Mouse (Mus musculus): ENCODE measurements around the gene Dab1.

The Dab1 gene

DNA sequence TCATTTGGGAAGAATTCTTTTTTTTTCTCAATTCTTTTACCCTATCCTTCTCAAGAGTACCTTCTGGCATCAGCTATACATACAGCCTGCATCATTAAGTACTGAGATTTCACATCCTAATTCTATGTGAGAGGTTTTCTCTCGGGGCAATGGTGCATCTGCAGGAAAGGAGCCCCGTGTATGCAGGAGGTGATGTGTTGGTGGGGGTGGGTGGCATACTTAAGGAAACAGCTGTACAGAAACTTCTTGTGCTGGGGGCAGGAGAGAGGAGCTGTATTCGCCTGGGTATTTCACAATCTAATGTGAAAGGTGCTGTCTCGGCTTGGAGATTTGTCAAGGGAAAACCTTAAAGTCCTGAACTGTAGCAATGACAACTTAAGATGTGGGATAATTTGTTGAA is 392.5 kb downstream of the Dab1 start:
- no peak for DNase-seq

DNA sequence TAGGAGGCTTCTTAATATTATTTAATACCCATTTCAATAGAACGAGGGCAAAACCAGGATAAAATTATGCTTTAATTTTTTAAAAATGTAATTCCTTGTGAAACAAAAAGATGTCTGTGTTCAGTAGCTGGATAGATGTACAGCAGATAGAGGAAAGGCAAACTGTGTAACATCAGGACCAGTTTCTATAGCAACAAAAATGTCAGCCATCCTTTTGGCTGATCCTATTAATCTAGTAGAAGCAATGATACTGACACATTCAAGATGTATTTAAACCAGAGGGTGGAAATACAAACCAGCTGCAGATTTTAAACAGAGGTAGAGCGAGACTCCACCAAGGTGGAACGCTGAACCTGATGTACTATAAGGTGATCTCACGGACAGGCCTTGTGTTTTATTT is 393.0 kb downstream of the Dab1 start:
- no peak for DNase-seq

DNA sequence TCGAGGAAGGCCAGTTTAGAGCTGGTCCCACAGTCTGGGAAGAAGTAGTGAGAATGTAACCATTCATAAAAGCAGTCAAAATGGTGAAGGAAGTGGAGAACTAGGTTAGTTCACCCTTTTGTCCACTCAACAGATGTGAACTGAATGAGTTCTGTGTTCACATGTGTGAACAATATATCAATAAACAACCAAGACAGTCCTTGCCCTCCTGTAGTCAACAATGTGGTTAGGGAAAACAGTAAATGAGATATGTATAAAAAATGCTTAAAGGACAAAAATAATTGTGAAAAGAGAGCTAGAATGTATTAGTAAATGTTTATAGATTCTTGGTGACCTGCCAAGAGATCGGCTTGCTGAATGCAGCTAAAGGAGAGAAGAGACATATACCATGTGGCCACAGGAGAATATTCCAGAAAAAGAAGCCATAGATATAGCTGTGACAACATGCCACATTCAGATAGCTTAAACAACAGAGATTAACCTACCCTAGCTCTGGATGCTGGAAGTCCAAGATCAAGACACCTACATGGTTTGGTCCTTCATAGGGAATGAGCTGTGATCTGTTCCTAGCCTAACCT is 406.0 kb downstream of the Dab1 start:
- DNase-seq, result no peak

DNA sequence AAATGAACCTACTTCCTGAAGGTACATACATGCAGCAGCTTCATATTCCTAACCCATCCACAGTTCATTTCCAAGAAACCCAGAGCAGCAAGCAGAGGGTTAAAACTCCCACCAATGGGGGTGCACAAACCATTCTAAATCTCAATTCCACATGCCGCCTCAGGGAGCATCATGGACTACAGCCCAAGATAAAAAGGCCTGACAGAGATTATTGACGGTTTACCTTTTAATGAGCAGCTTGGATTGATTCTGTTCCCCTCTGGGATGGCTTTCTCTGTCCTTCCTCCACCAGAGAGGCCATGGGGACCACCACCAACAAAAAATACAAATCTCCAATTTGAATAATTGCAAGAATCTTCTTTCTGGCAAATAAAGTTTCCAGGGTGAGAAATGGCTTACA is 407.7 kb downstream of the Dab1 start:
- DNase-seq, result no peak

DNA sequence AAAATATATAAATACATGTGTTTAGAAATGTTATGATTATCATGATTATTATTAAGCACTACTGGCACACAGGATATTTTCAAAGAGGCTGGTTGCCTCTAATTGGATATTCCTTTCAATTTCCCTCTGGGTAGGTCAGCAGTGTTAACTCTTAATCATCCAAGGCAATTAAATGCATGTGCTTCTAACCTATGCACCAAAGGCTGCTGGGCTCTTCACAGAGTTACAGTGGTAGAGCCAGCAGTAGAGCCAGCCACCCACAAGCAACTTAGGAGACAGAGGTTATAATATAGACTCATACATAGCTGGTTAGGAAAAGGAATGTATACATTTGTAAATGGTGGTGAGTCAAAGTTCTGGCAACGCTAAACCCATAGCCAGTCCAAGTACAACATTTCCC is 408.1 kb downstream of the Dab1 start:
- DNase-seq, result no peak

DNA sequence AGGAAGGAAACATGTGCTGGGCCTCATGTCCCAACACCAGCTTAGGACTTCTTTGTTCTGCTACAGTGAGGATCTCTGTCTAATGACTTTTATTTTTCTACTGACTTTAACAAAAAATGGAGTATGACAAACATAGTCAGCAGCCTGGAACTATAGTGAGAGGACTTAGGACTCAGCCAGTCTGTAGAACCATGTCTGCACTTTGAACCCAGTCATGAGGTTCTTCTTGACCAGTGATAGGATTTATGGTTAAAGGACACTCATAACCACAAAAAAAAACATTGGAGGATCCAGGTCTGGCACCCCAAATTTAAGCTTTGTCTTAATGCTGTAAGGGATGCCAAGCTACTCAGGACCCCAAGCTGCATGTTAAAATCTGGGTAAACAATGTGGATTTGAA is 416.9 kb downstream of the Dab1 start:
- DNase-seq, result no peak

DNA sequence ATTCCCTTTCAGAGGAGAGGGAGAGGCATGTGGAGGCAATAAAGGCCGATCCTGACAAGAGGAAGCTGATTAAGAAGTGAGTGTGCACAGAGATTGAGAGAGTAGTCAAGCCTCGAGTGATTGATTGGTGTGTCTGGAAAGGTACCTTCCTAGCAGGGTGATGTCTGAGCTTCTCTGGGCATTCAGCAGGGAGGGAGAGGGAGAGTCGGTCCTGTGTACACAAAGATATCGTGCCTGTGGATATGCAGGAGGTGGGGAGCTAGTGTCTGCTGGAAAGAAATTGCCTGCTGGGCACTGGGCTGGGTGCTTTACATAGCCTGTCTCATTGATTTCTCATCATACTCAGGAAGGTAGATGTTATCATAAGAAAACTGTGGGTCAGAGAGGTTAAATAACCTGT is 420.4 kb downstream of the Dab1 start:
- DNase-seq, result no peak

DNA sequence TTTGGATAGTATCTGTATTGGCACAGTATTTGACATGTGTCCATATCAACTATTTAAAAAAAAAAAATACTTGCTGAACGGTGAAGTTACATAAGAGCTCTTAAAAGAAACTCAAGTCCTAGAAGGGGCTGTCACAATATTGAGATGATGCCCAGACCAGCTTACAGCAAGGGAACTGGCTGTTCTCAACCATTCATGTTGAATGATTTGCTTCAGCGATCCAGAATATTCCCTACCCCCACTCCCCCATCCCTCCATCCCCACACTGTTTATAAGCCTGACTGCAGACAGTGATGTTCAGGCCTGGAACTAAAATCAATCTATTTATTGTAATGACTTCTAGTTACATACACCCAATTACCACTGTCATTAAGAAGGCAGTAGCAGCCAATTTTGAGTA is 424.3 kb downstream of the Dab1 start:
- no peak for DNase-seq

DNA sequence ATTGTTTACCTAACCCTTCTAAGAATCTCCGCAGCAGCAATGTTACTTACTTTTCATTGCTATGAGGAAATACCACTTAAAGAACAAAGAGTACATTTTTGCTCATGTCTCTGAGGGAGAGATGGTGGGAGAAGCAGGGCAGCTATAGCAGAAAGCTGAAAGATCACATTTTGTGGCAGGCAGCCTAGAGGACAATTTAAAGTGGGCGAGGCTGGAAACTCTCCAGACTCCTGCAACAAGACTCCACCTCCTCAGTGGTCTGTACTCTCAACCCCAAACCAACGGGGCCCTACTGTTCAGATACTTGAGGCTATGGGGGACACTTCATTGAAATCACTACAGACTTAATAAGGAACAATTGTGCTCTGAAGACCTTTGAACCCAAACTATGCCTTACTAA is 425.5 kb downstream of the Dab1 start:
- peak in 1 of 2 experiments; percentile 3 for DNase-seq

DNA sequence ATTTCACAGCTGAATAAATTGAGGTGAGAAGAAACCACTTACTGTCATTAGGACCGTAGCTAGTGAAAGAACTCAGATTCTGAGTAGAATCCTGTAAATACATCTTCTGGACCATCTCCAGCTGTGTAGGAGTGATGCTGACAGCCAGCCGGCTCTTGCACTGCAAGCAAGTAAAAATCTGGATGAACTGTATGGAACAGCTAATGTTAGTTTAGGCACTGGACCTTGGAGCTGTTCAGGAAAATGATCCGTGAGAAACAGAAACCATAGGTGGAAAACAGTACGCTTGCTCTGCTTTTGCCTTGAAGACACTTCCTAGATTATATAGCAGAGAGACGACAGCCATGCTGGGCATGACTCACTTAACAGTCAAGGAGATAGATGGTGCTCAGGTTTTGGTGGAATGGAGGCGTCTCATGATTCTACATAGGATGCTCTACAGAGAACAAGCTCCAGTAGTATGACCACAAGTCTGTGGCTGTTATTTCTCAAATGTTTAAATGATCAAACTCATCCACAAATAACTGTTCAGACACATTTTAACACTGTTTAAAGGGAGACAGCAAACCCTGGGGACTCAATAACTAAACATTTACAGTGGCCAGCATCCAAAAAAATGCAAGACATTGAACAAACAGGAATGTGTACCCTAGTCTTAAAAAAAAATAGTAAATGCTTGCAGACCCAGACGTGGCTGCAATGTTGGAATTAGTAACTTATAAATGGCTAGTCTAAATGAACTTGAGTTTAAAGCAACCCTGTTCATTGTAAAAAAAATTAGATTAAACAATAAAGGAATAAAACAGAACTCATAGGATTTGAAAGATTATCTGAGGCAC is 429.0 kb downstream of the Dab1 start:
- DNase-seq, result no peak

DNA sequence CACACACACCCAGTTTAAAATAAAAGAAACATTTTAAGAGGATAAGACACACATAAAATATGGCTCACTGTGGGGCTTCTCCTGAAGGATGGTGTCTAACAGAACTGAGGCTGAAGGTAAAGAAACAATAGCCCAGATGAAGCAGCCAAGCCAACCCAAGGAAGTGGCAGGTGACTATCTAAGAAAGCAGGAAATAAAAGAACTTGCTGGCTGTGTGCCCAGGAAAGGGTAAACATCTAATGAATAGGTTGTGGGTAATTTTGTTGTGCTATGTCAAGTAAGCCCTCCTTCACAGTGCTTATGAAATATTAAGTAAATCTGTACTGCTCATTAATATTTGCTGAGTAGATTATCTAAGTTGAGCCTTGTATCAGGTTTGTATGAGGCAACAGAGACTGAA is 438.0 kb downstream of the Dab1 start:
- DNase-seq, result no peak

DNA sequence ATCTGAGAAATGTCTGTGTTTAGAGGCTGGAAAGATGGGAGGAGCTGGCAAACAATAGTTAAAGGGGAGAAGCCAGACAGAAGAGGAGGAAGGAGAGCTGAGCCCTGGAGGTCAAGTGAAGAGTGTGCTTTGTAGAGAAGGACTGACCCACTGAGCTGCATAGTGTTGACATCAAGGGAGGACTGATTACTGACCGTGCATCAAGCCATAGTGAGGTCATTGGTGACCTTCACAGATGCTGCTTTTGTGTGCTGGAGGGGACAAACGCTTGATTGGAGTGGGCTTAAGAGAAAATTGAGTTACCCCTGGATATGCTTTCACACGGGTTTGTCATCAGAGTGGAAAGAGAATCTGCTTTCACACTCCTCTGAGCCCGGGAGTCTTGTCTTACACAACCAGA is 440.4 kb downstream of the Dab1 start:
- DNase-seq, result no peak

DNA sequence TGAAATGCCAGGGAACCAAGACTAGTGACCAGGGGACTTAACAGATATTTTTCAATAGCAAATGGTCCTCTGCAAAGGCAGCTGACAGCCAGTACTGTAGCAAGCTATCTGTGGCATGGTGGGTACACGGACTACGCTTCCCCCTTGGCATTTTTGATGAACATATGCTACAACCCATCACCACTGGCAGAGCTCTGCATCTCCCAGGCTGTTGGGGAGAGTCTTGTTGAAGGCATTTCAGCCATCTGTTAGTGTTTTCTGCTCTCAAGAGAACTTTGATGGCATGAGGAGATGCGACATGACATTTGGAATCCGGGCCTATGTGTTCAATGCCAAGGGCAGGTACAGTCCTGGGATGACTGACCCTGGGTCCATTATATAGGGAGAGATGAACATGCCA is 443.2 kb downstream of the Dab1 start:
- no peak for DNase-seq

DNA sequence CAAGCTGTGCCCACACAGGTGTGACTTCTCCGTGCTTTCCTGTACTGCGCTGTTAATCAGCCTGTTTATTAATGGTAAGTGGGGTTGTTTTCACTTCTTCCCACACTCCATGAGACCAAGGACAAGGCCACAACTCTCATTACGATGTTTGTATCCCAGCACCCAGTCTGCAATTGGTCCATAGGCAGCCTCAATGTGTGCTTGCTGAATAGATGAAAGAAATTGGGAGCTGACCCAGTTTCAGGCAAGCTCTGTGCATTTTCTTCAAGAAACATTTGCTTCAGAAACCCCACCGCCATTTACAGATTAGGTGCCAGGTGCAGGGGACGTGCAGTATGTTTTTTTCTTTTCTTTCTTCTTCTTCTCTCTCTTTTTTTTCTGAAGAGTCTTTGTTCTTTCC is 447.7 kb downstream of the Dab1 start:
- no peak for DNase-seq

DNA sequence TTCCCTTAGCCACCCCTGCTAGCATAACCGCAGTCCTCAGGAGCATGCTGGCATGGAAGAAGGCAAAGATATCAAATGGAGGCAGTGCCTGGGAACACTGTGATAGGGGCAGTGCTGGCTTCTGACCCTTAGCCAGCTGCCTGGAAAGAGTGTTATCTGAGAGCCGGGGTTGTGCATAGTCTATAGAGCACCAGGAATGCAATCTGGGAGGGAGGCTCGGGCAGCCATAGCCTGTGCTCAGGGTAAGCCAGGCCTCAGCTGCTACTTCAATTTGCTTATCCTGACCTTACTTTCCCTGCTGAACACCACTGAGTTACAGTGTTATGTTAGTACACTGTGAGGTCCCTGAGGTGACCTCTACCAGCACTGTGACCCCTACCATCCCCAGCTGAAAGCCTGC is 448.6 kb downstream of the Dab1 start:
- no peak for DNase-seq

DNA sequence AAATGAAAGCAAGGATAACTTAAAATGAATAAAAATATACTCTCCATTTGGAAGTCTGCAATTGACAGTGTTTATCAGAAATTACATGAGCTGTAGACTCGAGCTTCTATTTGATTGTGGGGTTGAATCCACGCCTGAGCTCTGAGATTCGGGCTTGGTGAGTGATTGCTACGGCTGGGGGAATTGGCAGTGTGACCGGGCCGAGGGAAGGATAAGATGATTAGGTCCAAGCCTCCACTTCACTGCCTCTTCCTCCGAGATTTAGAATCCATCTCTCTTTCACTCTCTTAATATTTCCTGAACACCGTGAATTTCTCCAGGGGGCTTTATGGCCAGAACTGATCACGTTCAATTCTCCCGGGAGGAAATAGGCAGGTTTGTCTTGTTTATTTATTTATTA is 452.1 kb downstream of the Dab1 start:
- DNase-seq, result no peak

DNA sequence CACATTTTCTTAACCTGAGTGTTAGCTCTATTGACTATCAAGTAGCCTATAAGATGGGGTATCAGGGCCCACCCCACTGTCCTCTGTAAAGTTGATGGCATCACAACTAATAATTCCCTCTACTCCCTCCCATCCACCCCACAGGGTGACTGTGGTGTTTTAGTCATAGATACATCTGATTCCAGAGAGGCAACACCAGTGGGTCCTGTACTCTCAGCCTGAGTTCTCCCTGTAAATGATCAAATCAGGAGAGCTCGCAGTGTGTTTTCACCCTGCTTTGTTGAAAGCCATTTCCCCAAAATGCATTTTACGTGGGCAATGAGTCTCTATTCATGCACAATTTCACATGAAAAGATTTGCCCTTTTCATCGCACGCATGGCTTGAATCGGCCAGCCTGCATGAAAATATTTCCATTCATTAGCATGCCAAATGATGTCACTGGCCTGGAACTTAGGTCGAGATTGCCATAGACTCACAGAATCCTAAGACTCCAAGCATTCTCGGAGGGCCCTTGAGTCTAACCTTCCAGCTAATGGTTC is 454.8 kb downstream of the Dab1 start:
- no peak for DNase-seq

DNA sequence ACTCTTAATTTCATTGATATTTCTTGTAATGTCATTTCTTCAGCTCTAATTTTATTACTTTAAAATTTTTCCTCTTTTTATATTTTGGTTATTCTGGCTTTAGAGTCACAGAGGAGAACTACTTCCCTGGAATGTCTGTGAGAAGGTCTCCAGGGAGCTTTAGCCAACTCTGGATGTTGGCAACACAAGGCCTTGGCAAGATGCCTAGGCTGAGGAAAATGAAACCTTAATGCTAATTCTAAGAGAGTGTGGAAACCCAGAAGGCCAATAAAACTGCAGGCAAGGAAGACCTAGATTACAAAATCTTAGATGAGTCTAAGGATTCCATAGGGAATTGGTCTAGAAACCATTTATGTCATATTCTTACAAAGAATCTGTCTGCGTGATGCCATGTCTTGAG is 458.6 kb downstream of the Dab1 start:
- peak; percentile 24 to 32 for DNase-seq

DNA sequence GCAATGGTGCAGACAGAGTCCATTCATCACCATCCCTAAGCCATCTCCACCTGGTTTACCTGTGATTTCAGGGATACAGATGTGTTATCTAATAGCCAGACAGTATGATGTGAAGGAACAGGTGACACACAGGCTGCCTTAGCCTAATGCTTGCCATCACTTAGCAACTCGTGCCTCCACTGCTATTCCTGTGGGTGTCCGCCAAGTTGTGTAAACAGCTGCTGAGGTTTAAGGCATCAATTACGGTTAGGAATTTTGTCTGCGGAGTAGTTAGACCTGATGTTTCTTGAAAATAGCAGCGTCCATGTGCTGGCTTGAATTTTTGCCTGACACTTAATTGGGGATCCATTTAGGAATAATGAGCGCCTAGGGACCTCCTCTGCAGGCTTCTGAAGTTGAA is 487.1 kb downstream of the Dab1 start:
- no peak for DNase-seq

DNA sequence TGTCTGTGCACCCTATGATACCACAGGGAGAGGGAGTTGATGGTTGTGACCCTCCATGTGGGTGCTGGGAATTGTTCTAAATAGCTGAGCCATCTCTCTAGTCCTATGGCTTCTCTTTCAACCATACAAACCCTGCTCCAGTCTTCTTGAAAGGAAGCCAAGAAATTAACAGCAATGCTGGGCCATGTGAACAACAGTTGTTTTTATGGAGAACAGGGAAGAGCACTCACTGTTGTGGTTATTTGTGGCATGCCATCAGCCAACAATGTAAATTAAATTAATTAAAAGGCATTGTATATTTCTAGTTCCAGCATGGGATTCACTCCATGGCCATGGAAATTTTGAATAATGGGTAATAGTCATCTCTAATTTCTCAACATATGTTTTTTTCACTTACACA is 492.5 kb downstream of the Dab1 start:
- DNase-seq, result no peak

DNA sequence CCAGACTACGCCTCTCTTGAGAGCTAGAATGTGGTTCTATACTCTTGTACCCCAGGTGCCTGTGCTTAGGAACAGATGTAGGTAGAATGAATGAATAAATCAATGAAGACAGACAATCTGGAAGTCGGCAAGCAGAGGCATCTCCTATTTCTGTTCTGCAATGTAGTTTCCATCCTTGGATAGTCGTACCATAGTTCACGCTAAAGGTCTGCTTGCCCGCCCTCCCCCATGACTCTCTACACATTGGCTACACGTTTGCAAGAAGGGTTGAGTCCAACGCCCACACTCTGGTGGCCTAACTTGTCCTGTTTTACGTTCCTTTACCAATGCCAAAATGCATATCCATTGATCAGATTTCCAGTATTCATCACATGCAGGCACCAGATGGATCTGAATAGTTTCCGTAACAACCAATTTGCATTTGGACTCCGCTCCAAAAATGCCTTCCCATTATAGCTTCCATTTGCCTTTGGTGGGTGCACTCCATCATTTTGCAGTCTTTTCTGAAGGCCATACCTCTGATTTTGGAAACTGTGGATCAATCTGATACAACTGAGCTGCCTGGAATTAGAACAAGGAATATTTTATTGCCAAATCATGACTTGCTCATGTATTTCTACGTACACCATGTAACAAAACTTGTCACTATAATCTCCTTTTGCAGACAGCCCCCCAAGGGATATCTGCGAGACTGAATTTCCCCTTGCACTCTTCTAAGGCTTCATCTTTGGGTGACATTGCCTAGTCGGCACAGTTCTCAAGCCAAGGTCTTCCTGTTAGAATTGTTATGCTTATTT is 494.2 kb downstream of the Dab1 start:
- no peak for DNase-seq

DNA sequence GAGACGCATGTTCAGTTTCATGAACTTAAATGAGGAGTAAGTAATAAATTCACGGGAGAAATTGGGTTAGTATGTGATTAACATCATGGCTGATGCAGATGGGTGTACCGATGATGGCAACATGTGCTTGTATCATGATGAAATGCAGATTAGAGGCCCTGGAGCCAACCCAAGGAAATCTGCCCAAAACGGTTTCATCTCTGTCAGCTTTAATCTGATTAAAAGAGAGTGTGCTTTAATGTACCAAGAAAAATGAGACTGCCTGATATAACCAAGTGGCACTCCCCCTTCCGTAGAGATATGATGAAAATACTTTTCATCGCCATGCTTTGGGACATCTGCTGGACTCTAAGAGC is 494.8 kb downstream of the Dab1 start:
- no peak for DNase-seq

DNA sequence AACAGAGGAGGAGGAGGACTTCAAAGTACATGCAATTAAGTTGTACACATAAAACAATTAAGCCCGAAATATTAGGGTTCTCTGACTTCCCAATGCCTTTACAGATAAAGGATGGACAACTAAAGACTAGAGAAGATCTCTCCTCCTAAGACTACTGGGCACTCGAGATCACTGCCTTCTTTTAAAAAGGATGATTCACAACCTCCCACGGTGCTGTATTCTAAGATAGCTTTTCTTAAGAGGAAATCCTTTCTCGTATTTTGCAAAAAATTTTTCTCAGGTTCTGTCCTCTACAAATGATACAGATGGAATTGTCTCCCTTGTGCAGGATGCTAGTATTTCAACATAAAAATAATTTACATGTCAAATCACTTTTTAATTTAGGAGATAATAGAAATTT is 500.9 kb downstream of the Dab1 start:
- DNase-seq, result no peak

DNA sequence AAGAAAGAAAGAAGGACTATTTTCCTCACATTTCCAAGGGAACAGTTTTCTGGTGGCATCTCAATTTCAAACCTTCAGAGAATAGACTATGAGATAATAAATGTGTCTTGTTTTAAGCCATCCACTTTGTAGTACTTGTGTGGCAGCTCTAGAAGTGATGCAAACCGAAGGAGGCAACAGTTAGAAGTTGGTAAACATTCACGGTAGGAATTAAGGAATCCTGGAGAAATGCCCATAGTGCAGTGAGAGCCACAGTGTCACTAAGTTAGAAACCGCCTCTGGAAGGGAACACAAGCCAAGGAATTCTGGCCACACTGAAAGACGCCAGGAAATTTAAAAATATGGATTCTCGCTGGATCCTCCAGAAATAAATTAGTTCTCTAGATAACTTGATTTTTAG is 502.8 kb downstream of the Dab1 start:
- DNase-seq, result no peak
